Mouse (Mus musculus) stomach, postnatal 0 days (tissue): ENCODE results near the gene Zswim1. TPM values are rescaled to one million over a fixed set of nuclear protein-coding genes. Genes with fewer than 3 reads are reported as not detected.
A peak's percentile ranks its signal among the peaks of the same experiment; 100 is the strongest.

ENCODE experiments used
- ATAC-seq: fragments of 200-750 bp; cut with Nextera tagmentation; 2 replicates; pipeline ENCODE4 v1.8.0; 2017; ENCODE audit not compliant: low FRiP score, low TSS enrichment
- DNase-seq: peaks from one replicate; pipeline ENCODE4 v3.0.0-alpha.2; 2016; ENCODE audit warnings: low spot score
- H3K27ac ChIP-seq: fragments of 300-500 bp; sonication (generic); replicated peaks from 2 replicates; pipeline ENCODE4 v1.5.1; 2014; ENCODE audit warnings: mild to moderate bottlenecking, control low read depth
- H3K27me3 ChIP-seq: fragments of 300-500 bp; sonication (generic); 2 replicates; pipeline ENCODE4 v1.6.1; 2014; ENCODE audit warnings: low read length; ENCODE audit not compliant: control insufficient read depth, insufficient read depth
- H3K36me3 ChIP-seq: fragments of 300-500 bp; sonication (generic); 2 replicates; pipeline ENCODE4 v1.6.1; 2014; ENCODE audit warnings: low read length, mixed read lengths; ENCODE audit not compliant: control insufficient read depth, insufficient read depth
- H3K4me1 ChIP-seq: fragments of 300-500 bp; sonication (generic); replicated peaks from 2 replicates; pipeline ENCODE4 v1.6.1; 2014; ENCODE audit warnings: antibody characterized with exemption; ENCODE audit not compliant: control insufficient read depth, insufficient read depth
- H3K4me2 ChIP-seq: fragments of 300-500 bp; sonication (generic); replicated peaks from 2 replicates; pipeline ENCODE4 v1.6.1; 2014; ENCODE audit warnings: low read depth, mild to moderate bottlenecking, control low read depth, moderate library complexity
- H3K4me3 ChIP-seq: fragments of 300-500 bp; sonication (generic); 2 replicates; pipeline ENCODE4 v1.5.1; 2014; ENCODE audit warnings: low read depth, low read length, control low read depth
- H3K9ac ChIP-seq: fragments of 300-500 bp; sonication (generic); 2 replicates; pipeline ENCODE4 v1.6.1; 2014; ENCODE audit warnings: mild to moderate bottlenecking, low read length, control low read depth, mixed read lengths
- H3K9me3 ChIP-seq: fragments of 300-500 bp; sonication (generic); 2 replicates; pipeline ENCODE4 v1.6.1; 2016; ENCODE audit warnings: low read length; ENCODE audit not compliant: control insufficient read depth
- CTCF ChIP-seq: IDR thresholded peaks from 2 replicates; pipeline ENCODE4 v1.5.1; 2016; ENCODE audit warnings: antibody characterized with exemption, low read depth, mild to moderate bottlenecking, moderate library complexity
- EP300 ChIP-seq: optimal IDR thresholded peaks from 2 replicates; pipeline ENCODE3; 2016; ENCODE audit warnings: antibody characterized with exemption
- WGBS: fragments of 180-500 bp; shearing (Covaris S2); extraction: QIAGEN DNeasy Blood & Tissue Kit; methylation state at CpG from one replicate; pipeline ENCODE4 v1.1.7; 2014; 5-methylcytosine and 5-hydroxymethylcytosine counted together
- polyA plus RNA-seq: library from polyadenylated mRNA; unstranded; fragments of >200 nt; fragmentation: Nextera tagmentation; extraction: Ambion mirVana; gene quantifications from 2 replicates; pipeline ENCODE4 v1.2.1, GENCODE M21; 2015

The Zswim1 gene
- polyA plus RNA-seq, 1 experiment from 2014 or later: 10.1 TPM

DNA sequence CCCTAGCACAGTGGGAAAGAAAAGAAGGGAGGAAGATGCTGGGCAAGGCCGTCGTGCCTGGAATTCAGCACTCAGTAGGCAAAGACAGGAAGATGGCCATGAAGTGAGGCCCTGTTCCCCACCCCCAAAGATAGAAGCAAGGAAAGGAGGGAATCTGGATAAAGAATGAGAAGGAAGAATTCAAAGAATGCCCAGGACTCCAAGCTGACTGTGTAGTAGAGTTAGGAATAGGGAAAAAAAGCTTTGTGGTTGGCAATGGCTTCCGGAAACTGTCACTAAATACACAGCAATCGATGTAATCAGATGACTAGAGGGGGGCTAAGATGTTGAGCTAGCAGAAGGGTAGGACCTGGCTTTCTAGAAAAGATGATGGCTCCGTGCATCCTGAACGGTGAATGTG, 5.3 kb upstream of the Zswim1 start:
- Histone ChIP-seq H3K4me1 (no peaks in the 10 kb centered on the region), H3K4me3 (no peak overlapping the region), H3K36me3 (no peaks in the 10 kb centered on the region), H3K27ac (peak overlapping the region; percentile 30; the same call in 1 of the 2 replicates), H3K4me2 (no peak overlapping the region), H3K27me3 (no peaks in the 10 kb centered on the region), H3K9me3 (no peaks in the 10 kb centered on the region), H3K9ac (no peak overlapping the region)
- ATAC-seq: no peak
- TF ChIP-seq CTCF: no peak
- no peak for TF ChIP-seq EP300
- DNase-seq: no peak
- 73% methylated on average over 6 of the region's 6 CpGs for WGBS

DNA sequence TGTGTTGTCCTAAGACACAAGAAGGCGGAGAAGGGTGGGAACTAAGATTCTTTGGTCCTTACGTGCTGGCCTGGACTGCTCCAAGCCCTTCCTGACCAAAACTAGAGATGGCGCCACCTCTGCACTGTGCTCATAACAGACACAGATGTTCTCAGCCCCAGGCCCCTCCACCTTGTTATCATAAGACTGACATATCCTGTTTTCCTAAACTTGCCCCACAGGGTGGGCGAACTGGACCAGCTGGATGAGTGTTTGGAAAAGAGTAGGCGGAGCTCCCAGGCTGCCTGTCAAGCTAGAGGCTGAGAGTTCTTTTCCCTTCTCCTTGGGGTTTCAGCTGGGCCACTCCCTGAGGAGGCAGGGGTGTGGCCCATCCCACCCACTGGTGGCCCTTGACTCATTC, 4.8 kb upstream of the Zswim1 start:
- Histone ChIP-seq H3K9ac (no peak overlapping the region), H3K4me1 (no peaks in the 10 kb centered on the region), H3K36me3 (no peaks in the 10 kb centered on the region), H3K27ac (peak overlapping the region; percentile 30; the same call in 1 of the 2 replicates), H3K4me3 (no peak overlapping the region), H3K27me3 (no peaks in the 10 kb centered on the region), H3K9me3 (no peaks in the 10 kb centered on the region), H3K4me2 (no peak overlapping the region)
- peak; percentile 31 for TF ChIP-seq CTCF
- TF ChIP-seq EP300: peak; percentile 71
- DNase-seq (no peak), ATAC-seq (peak; percentile 30; the same call in 1 of the 2 replicates)
- WGBS: 49% methylated on average over 5 of the region's 5 CpGs

DNA sequence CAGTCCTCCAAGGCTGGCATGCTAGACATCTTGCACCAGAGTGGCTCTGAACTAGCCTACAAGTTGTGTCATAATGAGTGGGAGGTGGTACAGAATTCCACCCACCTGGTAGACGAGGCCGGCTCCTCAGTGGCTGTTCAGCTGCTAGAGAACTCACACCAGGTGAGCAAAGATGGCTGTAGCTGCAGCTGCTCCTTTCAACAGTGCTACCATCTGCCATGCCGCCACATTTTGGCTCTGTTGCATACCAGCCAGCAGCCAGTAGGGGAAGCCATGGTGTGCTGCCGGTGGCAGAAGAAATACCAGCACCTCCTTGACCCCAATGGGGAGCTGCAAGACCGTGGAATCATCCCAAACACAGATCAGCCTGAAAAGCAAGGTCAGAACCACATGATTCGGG, 1.4 kb upstream of the Zswim1 start:
- H3K4me2 ChIP-seq: no peak overlapping the region
- H3K27me3 ChIP-seq: no peaks in the 10 kb centered on the region
- WGBS: 81% methylated on average over 6 of the region's 6 CpGs
- H3K27ac ChIP-seq: no peak overlapping the region
- H3K9ac ChIP-seq: no peak overlapping the region
- H3K4me1 ChIP-seq: 0 out of 2 replicates have a peak, but pooled peaks cover 2% of the 10 kb centered on the region
- H3K4me3 ChIP-seq: no peak overlapping the region
- DNase-seq (no peak), ATAC-seq (no peak)
- H3K9me3 ChIP-seq: no peaks in the 10 kb centered on the region
- TF ChIP-seq CTCF: no peak
- TF ChIP-seq EP300: no peak
- peaks cover 9% of the 10 kb centered on the region; the same call in 1 of the 2 replicates for H3K36me3 ChIP-seq

DNA sequence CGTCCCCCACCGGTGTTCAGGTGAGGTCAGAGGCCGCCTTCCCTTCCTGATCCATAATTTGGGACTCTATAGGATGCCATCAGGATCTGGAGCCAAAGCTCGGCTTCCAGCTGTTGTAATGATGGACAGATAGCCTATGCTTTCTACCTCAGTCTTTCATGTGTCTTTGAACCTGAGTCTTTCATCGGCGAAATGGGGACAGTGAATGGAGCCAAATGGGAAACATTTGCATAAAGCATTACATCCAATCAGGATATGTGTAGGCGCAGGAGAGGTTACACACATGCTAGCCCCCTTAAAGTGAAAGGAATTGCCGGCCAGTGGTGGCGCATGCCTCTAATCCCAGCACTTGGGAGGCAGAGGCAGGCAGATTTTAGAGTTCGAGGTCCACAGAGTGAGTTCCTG, 697 bp downstream of the Zswim1 start:
- peak overlapping the region; percentile 71 for H3K4me2 ChIP-seq
- TF ChIP-seq EP300: no peak
- TF ChIP-seq CTCF: peak; percentile 24; the same call in 1 of the 2 replicates

DNA sequence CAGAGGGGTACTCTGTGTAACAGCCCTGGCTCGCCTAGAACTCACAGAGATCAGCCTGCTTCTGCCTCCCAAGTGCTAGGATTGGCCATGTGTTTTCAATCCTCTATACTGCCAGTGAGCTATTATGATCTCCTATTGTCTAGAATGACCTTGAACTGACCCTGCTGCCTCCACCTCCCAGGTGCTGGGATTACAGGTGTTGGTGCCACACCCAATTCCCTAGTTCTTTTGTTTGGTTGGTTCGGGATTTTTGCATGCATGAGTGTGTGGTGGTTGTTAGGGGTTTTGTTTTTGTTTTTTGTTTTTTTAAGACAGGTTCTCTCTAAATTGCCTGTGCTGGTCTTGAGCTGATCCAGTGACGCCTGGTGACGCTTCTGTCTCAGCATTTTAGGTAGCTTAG, 1.5 kb downstream of the Zswim1 start:
- no peaks in the 10 kb centered on the region for H3K9me3 ChIP-seq
- no peak for TF ChIP-seq EP300
- TF ChIP-seq CTCF: no peak
- 0 out of 2 replicates have a peak, but pooled peaks cover 2% of the 10 kb centered on the region for H3K4me1 ChIP-seq
- WGBS: 90% methylated on average over 4 of the region's 4 CpGs
- H3K36me3 ChIP-seq: peaks cover 16% of the 10 kb centered on the region; the same call in 1 of the 2 replicates
- no peak overlapping the region for H3K27ac ChIP-seq
- H3K27me3 ChIP-seq: no peaks in the 10 kb centered on the region
- H3K4me2 ChIP-seq: no peak overlapping the region
- no peak overlapping the region for H3K9ac ChIP-seq
- H3K4me3 ChIP-seq: no peak overlapping the region
- ATAC-seq: no peak
- DNase-seq: no peak

More for the DNA sequence above, 697 bp downstream of the Zswim1 start:
- no peaks in the 10 kb centered on the region for H3K27me3 ChIP-seq
- DNase-seq: peak; percentile 43
- peak overlapping the region; percentile 71 for H3K4me3 ChIP-seq
- peak; percentile 35 for ATAC-seq
- no peaks in the 10 kb centered on the region for H3K9me3 ChIP-seq
- peak overlapping the region; percentile 81 for H3K27ac ChIP-seq
- peak overlapping the region; percentile 64 for H3K9ac ChIP-seq
- 0 out of 2 replicates have a peak, but pooled peaks cover 2% of the 10 kb centered on the region for H3K4me1 ChIP-seq
- H3K36me3 ChIP-seq: peaks cover 16% of the 10 kb centered on the region; the same call in 1 of the 2 replicates
- WGBS: 1% methylated on average over 10 of the region's 10 CpGs

DNA sequence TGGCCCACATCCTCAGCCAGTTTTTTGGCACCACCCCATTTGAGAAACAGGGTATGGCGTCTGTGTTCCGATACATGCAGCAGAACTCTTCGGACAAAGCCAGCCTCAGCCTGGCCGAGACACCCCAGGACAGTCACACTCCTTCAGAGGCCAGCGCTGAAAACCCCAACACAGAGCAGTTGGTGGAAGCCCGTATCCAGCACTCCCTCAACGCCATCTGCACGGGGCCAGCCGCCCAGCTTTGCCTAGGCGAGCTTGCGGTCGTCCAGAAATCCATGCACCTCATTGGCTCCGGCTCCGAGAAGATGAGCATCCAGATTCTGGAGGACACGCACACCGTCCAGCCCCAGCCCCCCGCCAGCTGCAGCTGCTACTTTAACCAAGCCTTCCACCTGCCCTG, 3.0 kb downstream of the Zswim1 start:
- Histone ChIP-seq H3K27ac (no peak overlapping the region), H3K4me2 (no peak overlapping the region)

More for the DNA sequence above, 3.0 kb downstream of the Zswim1 start:
- H3K4me1 ChIP-seq: 0 out of 2 replicates have a peak, but pooled peaks cover 2% of the 10 kb centered on the region
- no peak overlapping the region for H3K4me3 ChIP-seq
- DNase-seq: no peak
- no peak for ATAC-seq
- no peak overlapping the region for H3K9ac ChIP-seq
- H3K36me3 ChIP-seq: peaks cover 16% of the 10 kb centered on the region; the same call in 1 of the 2 replicates
- H3K9me3 ChIP-seq: no peaks in the 10 kb centered on the region
- TF ChIP-seq CTCF (no peak), EP300 (no peak)
- no peaks in the 10 kb centered on the region for H3K27me3 ChIP-seq
- 97% methylated on average over 17 of the region's 17 CpGs for WGBS
